Mouse (Mus musculus) kidney, adult 2 months (tissue): Measurements from ENCODE around the gene Rnf216. TPM values are rescaled to one million over a fixed set of nuclear protein-coding genes. Genes with fewer than 3 reads are reported as not detected.
"Not testable (repeated sequence)": the region's sequence is repeated elsewhere in the genome, so short reads cannot be mapped to it uniquely, and the experiment has no call there.

ENCODE experiments used
- DNase-seq: peaks from one replicate; pipeline ENCODE4 v3.0.0; 2021
- H3K27ac ChIP-seq: fragments of 200-500 bp; 2 replicates; pipeline ENCODE4 v1.5.1; 2012; ENCODE audit warnings: low read depth, low read length, control low read depth, inconsistent platforms; ENCODE audit not compliant: insufficient read depth
- H3K27me3 ChIP-seq: fragments of 200-500 bp; replicated peaks from 2 replicates; pipeline ENCODE4 v1.6.1; 2012; ENCODE audit warnings: mild to moderate bottlenecking, moderate library complexity, low read length, inconsistent platforms; ENCODE audit not compliant: control insufficient read depth, insufficient read depth
- H3K36me3 ChIP-seq: fragments of 200-500 bp; 2 replicates; pipeline ENCODE4 v1.6.1; 2012; ENCODE audit warnings: mild to moderate bottlenecking, moderate library complexity, low read length, inconsistent platforms; ENCODE audit not compliant: control insufficient read depth, insufficient read depth
- H3K4me1 ChIP-seq: fragments of 200-500 bp; 2 replicates; pipeline ENCODE4 v1.6.1; 2011; ENCODE audit warnings: low read length; ENCODE audit not compliant: control insufficient read depth, insufficient read depth
- H3K4me3 ChIP-seq: fragments of 200-500 bp; 2 replicates; pipeline ENCODE4 v1.5.1; 2011; ENCODE audit warnings: mild to moderate bottlenecking, low read depth, low read length, control low read depth; ENCODE audit not compliant: insufficient read depth
- CTCF ChIP-seq: fragments of 200-500 bp; conservative IDR thresholded peaks from 2 replicates; pipeline ENCODE4 v1.5.1; 2011; ENCODE audit warnings: low read depth, mild to moderate bottlenecking, control low read depth, low read length, moderate library complexity, mixed read lengths; ENCODE audit not compliant: insufficient read depth, insufficient read length
- POLR2A ChIP-seq: fragments of 200-500 bp; IDR thresholded peaks from one replicate; pipeline ENCODE4 v1.6.1; 2011; ENCODE audit warnings: low read depth, low read length, control low read depth
- WGBS: fragments of 180-500 bp; shearing (Covaris S2); methylation state at CpG from one replicate; pipeline ENCODE4 v1.1.7; 2018; 5-methylcytosine and 5-hydroxymethylcytosine counted together
- polyA plus RNA-seq: library from polyadenylated mRNA; depleted of rRNA; stranded (reverse); fragments of >200 nt; gene quantifications from 2 replicates; pipeline ENCODE4 v1.2.3, GENCODE M21; 2012

Gene Rnf216
- polyA plus RNA-seq, 1 experiment: 22.7 TPM

DNA sequence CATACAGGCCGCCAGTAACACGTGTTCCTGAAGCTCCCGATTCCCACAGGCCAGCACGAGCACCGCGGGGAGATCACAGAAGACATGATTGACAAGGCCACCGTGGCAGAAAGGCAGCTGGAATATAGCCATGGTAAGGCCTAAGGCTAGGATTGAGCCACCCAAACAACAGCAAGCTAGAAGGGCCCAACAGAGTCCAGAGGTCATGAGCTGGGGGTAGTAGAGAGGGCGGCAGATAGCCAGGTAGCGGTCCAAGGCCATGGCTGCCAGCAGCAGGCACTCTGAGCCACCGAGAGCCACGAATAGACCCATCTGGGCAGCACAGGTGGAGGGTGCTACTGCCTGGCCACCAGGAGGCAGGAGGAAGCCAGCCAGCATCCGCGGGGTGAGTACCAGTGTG lies 24.8 kb upstream of the Rnf216 start:
- TF ChIP-seq POLR2A (no peak), CTCF (0 out of 2 replicates have a peak, but pooled peaks have one; percentile 26)
- H3K27me3 ChIP-seq: no peaks in the 10 kb centered on the region
- H3K27ac ChIP-seq: no peak overlapping the region
- H3K36me3 ChIP-seq: no peaks in the 10 kb centered on the region
- DNase-seq: peak; percentile 14
- H3K4me1 ChIP-seq: no peaks in the 10 kb centered on the region
- 81% methylated on average over 13 of the region's 13 CpGs for WGBS
- no peak overlapping the region for H3K4me3 ChIP-seq

DNA sequence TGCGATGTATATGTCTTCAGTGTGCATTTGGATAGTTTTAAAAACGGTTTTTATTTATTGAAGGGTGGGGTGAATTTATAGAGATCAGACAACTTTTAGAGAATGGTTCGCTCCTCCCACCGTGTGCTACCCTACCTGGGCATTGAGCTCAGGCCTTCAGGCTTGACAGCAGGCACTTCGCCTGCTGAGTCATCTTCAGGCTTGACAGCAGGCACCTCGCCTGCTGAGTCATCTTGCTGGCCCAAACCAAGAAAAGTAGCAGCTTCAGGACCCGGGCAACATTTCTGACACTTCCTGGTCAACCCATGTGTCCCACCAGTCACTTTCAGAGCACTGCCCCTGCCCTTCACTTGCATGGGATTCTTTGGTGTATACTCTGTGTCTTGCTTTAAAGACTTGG lies 22.2 kb upstream of the Rnf216 start:
- no peak overlapping the region for H3K4me3 ChIP-seq
- no peaks in the 10 kb centered on the region for H3K4me1 ChIP-seq
- H3K27me3 ChIP-seq: no peaks in the 10 kb centered on the region
- no peaks in the 10 kb centered on the region for H3K36me3 ChIP-seq
- no peak for TF ChIP-seq POLR2A
- no peak for TF ChIP-seq CTCF
- H3K27ac ChIP-seq: no peak overlapping the region
- 94% methylated on average over 7 of the region's 7 CpGs for WGBS
- DNase-seq: no peak

DNA sequence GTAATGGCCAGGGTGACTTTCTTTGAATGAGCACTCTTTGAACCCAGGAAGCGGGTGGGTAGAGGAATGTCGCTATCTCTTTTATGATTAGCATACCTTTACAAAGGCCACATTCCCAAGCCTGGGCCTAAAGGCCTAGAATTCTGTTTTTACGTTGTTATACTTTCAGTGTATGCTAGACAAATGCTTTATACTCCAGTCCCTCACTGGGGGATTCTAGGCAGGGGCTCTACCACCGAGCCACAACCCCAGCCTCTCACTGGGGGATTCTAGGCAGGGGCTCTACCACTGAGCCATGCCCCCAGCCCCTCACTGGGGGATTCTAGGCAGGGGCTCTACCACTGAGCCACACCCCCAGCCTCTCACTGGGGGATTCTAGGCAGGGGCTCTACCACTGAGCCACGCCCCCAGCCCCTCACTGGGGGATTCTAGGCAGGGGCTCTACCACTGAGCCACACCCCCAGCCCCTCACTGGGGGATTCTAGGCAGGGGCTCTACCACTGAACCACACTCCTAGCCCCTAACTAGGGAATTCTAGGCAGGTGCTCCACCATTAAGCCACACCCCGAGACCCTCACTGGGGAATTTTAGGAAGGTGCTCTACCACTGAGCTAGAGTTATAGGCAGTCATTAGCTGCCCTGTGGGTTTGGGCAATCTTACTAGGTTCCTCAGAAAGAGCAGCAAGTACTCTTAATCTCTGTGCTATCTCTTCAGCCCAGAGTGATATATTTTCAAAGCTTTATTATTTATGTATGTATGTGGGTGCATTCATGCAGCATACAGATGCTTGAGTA lies 21.6 kb upstream of the Rnf216 start:
- WGBS: 87% methylated on average over 4 of the region's 6 CpGs
- not testable (repeated sequence) for H3K4me1 ChIP-seq, DNase-seq, H3K27ac ChIP-seq, H3K4me3 ChIP-seq, H3K36me3 ChIP-seq, H3K27me3 ChIP-seq

DNA sequence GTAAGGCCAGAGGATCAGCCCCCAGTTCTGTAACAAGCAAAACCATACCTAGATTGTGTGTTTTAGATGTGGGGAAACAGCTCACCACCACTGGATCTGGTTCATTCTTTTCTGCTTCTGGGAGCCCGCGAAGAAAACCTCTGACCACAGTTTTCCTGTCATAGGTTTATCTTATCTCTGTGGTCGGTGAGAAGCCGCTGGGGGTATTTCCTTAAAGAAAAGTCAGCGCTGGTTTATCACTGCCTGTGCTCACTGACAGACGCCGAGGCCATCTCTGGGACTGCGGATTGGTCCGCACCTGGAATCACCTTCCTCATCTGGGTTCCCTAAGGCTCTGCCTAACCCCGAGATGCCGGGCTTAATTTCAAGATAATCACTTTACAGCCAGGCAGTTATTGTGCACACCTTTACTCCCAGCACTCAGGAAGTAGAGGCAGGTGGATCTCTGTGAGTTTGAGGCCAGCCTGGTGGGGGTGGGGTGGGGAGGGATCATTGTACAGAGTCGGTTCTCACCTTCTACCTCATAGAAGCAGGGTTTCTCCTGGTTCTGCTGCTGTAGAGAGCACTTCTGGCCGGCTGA lies 20.2 kb upstream of the Rnf216 start:
- 84% methylated on average over 13 of the region's 13 CpGs for WGBS
- H3K36me3 ChIP-seq: no peaks in the 10 kb centered on the region
- no peak overlapping the region for H3K4me3 ChIP-seq
- no peaks in the 10 kb centered on the region for H3K27me3 ChIP-seq
- H3K4me1 ChIP-seq: no peaks in the 10 kb centered on the region
- no peak overlapping the region for H3K27ac ChIP-seq
- DNase-seq: no peak
- TF ChIP-seq POLR2A: no peak
- TF ChIP-seq CTCF: no peak

DNA sequence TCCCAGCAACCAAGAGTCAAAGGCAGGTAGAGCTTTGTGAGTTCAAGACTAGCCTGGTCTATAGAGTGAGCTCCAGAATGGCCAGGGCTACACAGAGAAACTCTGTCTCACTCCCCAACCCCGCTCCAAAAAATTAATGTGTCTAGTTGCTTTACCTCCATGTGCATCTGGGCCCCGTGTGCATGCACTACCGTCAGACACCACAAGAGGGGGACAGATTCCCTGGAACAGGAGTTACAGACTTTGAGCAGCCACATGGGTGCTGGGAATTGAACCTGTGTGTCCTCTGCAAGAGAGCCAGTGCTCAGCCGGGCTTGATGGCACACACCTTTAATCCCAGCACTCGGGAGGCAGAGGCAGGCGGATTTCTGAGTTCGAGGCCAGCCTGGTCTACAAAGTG lies 17.5 kb upstream of the Rnf216 start:
- H3K36me3 ChIP-seq: no peaks in the 10 kb centered on the region
- TF ChIP-seq CTCF (peak; percentile 43), POLR2A (no peak)
- DNase-seq: no peak
- H3K27me3 ChIP-seq: no peaks in the 10 kb centered on the region
- no peak overlapping the region for H3K4me3 ChIP-seq
- 90% methylated on average over 7 of the region's 7 CpGs for WGBS
- no peak overlapping the region for H3K27ac ChIP-seq
- no peaks in the 10 kb centered on the region for H3K4me1 ChIP-seq

DNA sequence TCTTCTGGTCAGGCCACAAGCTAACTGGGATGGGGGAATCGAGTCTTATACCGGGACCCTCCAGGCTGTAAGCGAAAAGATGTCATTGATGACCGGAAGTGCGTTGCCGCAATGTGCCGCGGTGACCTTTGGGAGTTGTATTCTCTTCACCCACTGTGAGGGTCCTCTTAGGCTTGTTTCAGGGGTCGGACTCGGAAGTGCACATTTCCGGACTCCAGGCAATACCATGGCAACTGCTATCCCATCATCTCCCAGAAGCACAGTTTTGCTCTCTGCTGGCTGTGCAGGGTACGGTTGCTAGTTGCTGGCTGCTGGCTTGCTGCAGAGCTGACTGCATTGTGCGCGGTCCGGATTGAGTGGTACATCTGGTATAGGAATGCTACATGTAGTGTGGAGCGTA lies 16.3 kb upstream of the Rnf216 start:
- Histone ChIP-seq H3K36me3 (no peaks in the 10 kb centered on the region), H3K4me3 (no peak overlapping the region), H3K27me3 (no peaks in the 10 kb centered on the region), H3K27ac (no peak overlapping the region), H3K4me1 (no peaks in the 10 kb centered on the region)
- whole genome bisulfite sequencing: 86% methylated on average over 16 of the region's 16 CpGs
- DNase-seq: no peak
- TF ChIP-seq CTCF (no peak), POLR2A (no peak)

DNA sequence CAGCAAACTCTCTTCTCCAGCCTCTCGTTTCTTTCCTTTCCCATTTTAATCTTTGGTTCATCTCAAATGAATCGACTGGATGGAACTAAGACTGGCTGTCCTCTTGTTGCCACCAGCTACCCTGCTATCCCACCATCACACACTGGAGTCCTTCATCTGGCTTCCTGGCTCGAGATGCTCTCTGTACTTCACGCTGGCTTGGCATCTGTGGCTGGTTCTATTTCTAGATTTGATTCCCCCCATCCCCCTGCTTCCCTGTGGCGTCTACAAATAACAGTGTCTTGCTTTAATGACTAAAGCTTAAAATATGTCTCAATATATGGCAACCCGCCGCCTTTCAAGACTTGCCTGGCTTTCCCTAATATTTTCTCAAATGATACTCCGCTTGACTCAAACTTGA lies 15.0 kb upstream of the Rnf216 start:
- H3K27ac ChIP-seq: no peak overlapping the region
- TF ChIP-seq CTCF (no peak), POLR2A (no peak)
- no peak for DNase-seq
- no peaks in the 10 kb centered on the region for H3K27me3 ChIP-seq
- H3K4me3 ChIP-seq: no peak overlapping the region
- 77% methylated on average over 8 of the region's 8 CpGs for WGBS
- no peaks in the 10 kb centered on the region for H3K4me1 ChIP-seq
- no peaks in the 10 kb centered on the region for H3K36me3 ChIP-seq

DNA sequence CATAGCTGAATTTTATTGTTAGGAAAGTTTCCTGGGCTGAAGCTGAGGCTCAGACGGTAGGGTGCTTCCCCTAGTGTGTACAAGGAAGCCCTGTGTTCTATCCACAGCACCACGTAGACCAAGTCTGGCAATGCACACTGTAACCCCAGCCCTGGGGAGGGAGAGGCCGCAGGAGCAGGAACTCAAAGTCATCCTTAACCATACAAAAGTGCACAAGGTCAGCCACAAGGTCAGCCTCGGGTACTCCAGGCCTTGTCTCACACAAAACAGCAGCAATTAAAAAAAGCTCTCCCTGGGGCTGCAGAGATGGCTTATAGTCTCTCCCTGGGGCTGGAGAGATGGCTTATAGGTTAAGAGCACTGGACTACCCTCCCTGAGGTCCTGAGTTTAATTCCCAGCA lies 14.1 kb upstream of the Rnf216 start:
- DNase-seq: no peak
- WGBS: 64% methylated on average over 4 of the region's 4 CpGs
- Histone ChIP-seq H3K4me3 (no peak overlapping the region), H3K4me1 (no peaks in the 10 kb centered on the region), H3K27me3 (no peaks in the 10 kb centered on the region), H3K27ac (no peak overlapping the region), H3K36me3 (no peaks in the 10 kb centered on the region)
- TF ChIP-seq POLR2A (no peak), CTCF (no peak)
